11 mouse cellular contexts compared by ENCODE assay signal in the genomic region with DNA sequence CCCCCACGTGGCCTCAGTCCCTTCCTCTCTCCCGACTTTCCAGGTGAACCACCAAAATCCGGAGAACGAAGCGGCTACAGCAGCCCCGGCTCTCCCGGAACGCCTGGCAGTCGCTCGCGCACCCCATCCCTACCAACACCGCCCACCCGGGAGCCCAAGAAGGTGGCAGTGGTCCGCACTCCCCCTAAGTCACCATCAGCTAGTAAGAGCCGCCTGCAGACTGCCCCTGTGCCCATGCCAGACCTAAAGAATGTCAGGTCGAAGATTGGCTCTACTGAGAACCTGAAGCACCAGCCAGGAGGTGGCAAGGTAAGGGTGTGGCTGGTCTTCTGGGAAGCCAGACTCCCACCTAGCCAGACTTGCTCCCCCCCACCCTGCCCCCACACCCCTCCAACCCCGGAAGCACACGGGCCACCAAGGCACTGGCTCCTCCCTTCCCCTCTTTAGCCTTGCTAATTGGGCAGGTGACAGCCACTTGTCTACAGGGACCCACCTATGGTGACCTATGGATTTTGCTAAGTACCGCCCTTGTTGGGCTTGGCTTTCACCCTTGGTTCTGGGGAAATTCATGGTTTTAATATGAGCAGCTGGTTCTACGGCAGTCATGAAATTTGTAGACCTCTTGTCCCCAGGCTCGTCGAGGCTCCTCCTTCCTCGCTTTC.
A peak's percentile ranks its signal among the peaks of the same experiment; 100 is the strongest.
DNase-seq lines count a peak whose midpoint lies in the region; ATAC-seq and TF ChIP-seq lines count a peak whose summit lies in the region.
"Had no signal": no experiment of that assay in that cellular context is flagged by ENCODE, and none has a peak within 500 bp of the region (broad histone marks: within the 10 kb centered on the region; RNA-seq: fewer than 3 reads in every experiment).

No protein-coding gene starts in this region.

- ATAC-seq in kidney, embryonic 16.5 days (ENCODE audit: low FRiP score, low TSS enrichment), result no peak
- peak; percentile 88 for ATAC-seq in intestine, postnatal 0 days

- no peak overlapping the region for H3K9ac ChIP-seq in kidney, embryonic 16.5 days (replicated peaks; ENCODE audit: low read length)
- peak overlapping the region; percentile 27; the same call in 1 of the 2 replicates for H3K9ac ChIP-seq in intestine, postnatal 0 days (ENCODE audit: low read depth, low read length)

- H3K4me1 ChIP-seq in kidney, embryonic 16.5 days (ENCODE audit: insufficient read depth, low read length), result no peaks in the 10 kb centered on the region
- peaks cover 4% of the 10 kb centered on the region; the same call in 1 of the 2 replicates for H3K4me1 ChIP-seq in intestine, postnatal 0 days (replicated peaks; ENCODE audit: control insufficient read depth, insufficient read depth, low read length)

- intact Hi-C loops in left cerebral cortex, postnatal 36 days (cut with DNase I), result no loop called here

- 0 out of 2 replicates have a peak overlapping the region, but pooled peaks have one; percentile 17 for H3K4me3 ChIP-seq in kidney, embryonic 16.5 days (ENCODE audit: low read length)
- H3K4me3 ChIP-seq in intestine, postnatal 0 days (ENCODE audit: low read depth, low read length), result peak overlapping the region; percentile 33

- TF ChIP-seq CTCF in intestine, postnatal 0 days (IDR thresholded peaks at IDR 0.05; ENCODE audit: low read depth), result no peak

- peak overlapping the region; percentile 41 for H3K4me2 ChIP-seq in kidney, embryonic 16.5 days (replicated peaks; ENCODE audit: low read depth, low read length)
- peak overlapping the region; percentile 78 for H3K4me2 ChIP-seq in intestine, postnatal 0 days (replicated peaks; ENCODE audit: low read depth)

- 15% methylated on average over 23 of the region's 23 CpGs for WGBS in kidney, embryonic 16.5 days
- 7% methylated on average over 23 of the region's 23 CpGs for WGBS in intestine, postnatal 0 days

- no peaks in the 10 kb centered on the region for H3K9me3 ChIP-seq in kidney, embryonic 16.5 days (ENCODE audit: low read length)
- no peaks in the 10 kb centered on the region for H3K9me3 ChIP-seq in intestine, postnatal 0 days (ENCODE audit: control insufficient read depth)

- no peak overlapping the region for H3K27ac ChIP-seq in kidney, embryonic 16.5 days (ENCODE audit: low read length)
- no peak overlapping the region for H3K27ac ChIP-seq in intestine, postnatal 0 days (ENCODE audit: low read depth, low read length)

- peaks cover 6% of the 10 kb centered on the region for H3K27me3 ChIP-seq in kidney, embryonic 16.5 days (ENCODE audit: insufficient read depth, low read length)
- no peaks in the 10 kb centered on the region for H3K27me3 ChIP-seq in intestine, postnatal 0 days (replicated peaks; ENCODE audit: control insufficient read depth, insufficient read depth, low read length)

- DNase-seq in kidney, adult 11 months, result no peak
- peak; percentile 62 for DNase-seq in c-Kit-positive CD71-positive TER-119-negative erythroid progenitor cells, embryonic 14.5 days (ENCODE audit: low read depth)
- DNase-seq in lung, postnatal 36 days, result peak; percentile 34
- DNase-seq in embryo, embryonic 10 days (ENCODE audit: low spot score), result no peak
- DNase-seq in left cerebral cortex, postnatal 36 days (ENCODE audit: low spot score in 2 of 2), result no peak
- DNase-seq in MN1 (ENCODE audit: low spot score), result no peak
- DNase-seq: cerebellum, postnatal 10 days; kidney, postnatal 14 days; retina, postnatal 1 day had no signal

- H3K36me3 ChIP-seq in kidney, embryonic 16.5 days (ENCODE audit: insufficient read depth, low read length), result no peaks in the 10 kb centered on the region
- H3K36me3 ChIP-seq in intestine, postnatal 0 days (ENCODE audit: control insufficient read depth, insufficient read depth), result no peaks in the 10 kb centered on the region

Comparison
In these comparisons a context has a peak if more than half of its experiments do, and no peak if none do; other contexts are left out.
1. DNase-seq: peak in c-Kit-positive CD71-positive TER-119-negative erythroid progenitor cells, embryonic 14.5 days (single experiment) and lung, postnatal 36 days (single experiment); none in kidney, adult 11 months (single experiment), embryo, embryonic 10 days (single experiment), left cerebral cortex, postnatal 36 days (0 of 2) and MN1 (single experiment).